Mouse (Mus musculus): ENCODE results near the gene Mt3.

DNA sequence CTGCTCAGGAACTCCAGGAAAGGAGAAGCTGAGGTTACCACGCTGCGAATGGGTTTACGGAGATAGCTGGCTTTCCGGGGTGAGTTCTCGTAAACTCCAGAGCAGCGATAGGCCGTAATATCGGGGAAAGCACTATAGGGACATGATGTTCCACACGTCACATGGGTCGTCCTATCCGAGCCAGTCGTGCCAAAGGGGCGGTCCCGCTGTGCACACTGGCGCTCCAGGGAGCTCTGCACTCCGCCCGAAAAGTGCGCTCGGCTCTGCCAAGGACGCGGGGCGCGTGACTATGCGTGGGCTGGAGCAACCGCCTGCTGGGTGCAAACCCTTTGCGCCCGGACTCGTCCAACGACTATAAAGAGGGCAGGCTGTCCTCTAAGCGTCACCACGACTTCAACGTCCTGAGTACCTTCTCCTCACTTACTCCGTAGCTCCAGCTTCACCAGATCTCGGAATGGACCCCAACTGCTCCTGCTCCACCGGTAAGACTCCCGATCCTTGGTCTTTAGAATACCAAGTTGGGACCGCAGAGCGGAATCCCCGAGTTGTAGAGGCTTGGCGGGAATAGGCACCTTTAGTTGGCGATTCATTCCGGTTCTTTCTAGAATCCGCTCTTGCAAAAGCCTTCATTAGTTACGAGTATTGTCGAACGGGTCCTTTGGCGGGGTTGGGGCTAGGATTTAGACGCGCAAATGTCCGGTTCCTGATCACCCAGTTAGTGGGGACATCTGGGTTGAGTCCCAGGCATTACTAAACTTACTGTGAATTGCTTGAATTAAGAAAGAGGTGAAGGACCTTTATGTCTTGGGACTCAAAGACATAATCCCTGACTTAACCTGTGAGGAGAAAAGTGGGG lies 26.7 kb downstream of the Mt3 start, which contains the start of gene Mt1:
- TF ChIP-seq CTCF (IDR thresholded peaks at IDR 0.05): no peak
- TF ChIP-seq POLR2A (IDR thresholded peaks at IDR 0.05; ENCODE audit: insufficient read depth, low read depth, low read length): peak; percentile 99
- TF ChIP-seq EP300 (IDR thresholded peaks at IDR 0.05; ENCODE audit: insufficient read depth, low read depth, low read length): peak; percentile 97
